Mouse (Mus musculus): Measurements from ENCODE around the gene Jade2.

DNA sequence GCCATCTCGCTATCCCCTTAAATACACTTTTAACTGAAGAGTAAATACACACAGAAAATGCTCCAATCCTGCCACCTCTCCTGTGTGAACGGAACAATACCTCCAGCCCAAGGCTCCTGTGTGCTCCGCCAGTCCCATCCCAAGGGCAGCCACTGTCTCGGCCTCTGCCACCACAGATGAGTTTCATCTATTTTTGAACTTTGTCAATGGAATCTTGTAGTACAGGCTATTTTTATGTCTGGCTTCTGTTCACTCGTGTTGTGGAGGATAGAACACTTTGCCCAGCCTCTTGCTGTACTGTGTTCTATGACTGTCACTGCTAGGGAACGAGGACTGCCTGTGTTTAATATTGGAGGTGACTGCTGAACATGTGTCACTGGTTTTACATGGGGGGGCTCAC lies 28.2 kb upstream of the Jade2 start:
- TF ChIP-seq TCF12 (IDR thresholded peaks at IDR 0.05; ENCODE audit: low read depth, low read length) (no peak), EP300 (IDR thresholded peaks at IDR 0.05; ENCODE audit: low read length) (no peak), BHLHE40 (IDR thresholded peaks at IDR 0.05; ENCODE audit: low read depth, low read length) (no peak), ZC3H11A (IDR thresholded peaks at IDR 0.05; ENCODE audit: low read depth, low read length) (no peak)
